Mouse (Mus musculus) macrophage (primary cell): ENCODE results near the gene Gm10961. TPM values are rescaled to one million over a fixed set of nuclear protein-coding genes. Genes with fewer than 3 reads are reported as not detected.

Experiments used
- H3K27ac ChIP-seq: fragments of 350-480 bp; formaldehyde crosslinking; 2 replicates; pipeline ENCODE4 v1.9.0; 2021
- H3K36me3 ChIP-seq: fragments of 350-480 bp; formaldehyde crosslinking; 2 replicates; pipeline ENCODE4 v1.9.0; 2021; ENCODE audit errors: inconsistent target
- H3K4me3 ChIP-seq: fragments of 350-480 bp; formaldehyde crosslinking; 2 replicates; pipeline ENCODE4 v1.9.0; 2021; ENCODE audit errors: inconsistent target
- H3K79me2 ChIP-seq: fragments of 350-480 bp; formaldehyde crosslinking; 2 replicates; pipeline ENCODE4 v1.9.0; 2021; ENCODE audit errors: inconsistent target
- WGBS: methylation state at CpG from one replicate; pipeline ENCODE4 v1.1.7; 2026; ENCODE audit warnings: inconsistent platforms; ENCODE audit not compliant: missing documents; 5-methylcytosine and 5-hydroxymethylcytosine counted together
- polyA plus RNA-seq: library from polyadenylated mRNA; stranded (reverse); fragments of 250-400 nt; gene quantifications from 3 replicates; pipeline ENCODE4 v1.2.4, GENCODE M21; 2018; ENCODE audit warnings: inconsistent platforms

The Gm10961 gene
- polyA plus RNA-seq, 1 experiment from 2014 or later: not detected

DNA sequence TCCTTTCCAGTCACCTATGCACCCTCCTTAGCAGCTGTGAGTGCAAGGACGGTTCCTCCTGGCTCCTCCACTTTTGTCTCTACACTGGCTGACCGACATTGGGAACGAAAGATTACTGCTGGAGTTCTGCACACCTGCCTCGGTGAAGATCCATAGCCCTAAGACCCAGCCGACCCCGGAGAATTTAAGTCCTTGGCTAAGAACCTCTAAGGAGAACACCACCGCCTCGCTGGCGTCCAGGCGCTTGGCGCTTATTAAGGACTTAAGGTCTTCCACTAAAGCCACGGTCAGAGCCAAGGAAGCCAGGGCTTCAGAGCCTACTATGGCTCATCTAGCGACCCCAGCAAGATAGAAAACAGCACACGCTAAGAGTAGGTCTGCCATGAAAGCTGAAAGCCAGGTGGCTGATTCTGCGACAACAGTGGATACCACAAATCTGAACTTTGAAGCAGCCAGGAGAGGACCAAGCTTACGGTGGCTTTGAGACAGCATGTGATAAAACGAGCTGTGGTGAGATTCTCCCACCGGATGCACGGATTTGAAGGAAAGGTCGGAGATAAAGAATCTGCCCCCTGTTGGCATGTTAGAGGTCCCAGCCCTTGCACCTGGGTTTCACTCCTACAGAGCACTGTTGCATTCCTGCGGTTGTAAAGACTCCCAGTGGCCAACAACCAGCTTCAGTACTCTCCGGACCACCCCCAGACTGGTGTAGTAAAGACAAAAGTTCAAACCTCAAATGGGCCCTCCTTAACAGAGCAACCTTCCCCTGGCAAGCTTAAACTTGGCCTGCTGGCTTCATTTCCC is 33.3 kb upstream of the Gm10961 start:
- Histone ChIP-seq H3K36me3 (no peaks in the 10 kb centered on the region), H3K27ac (no peak overlapping the region), H3K79me2 (no peaks in the 10 kb centered on the region), H3K4me3 (no peak overlapping the region)
- 22% methylated on average over 22 of the region's 22 CpGs for WGBS

DNA sequence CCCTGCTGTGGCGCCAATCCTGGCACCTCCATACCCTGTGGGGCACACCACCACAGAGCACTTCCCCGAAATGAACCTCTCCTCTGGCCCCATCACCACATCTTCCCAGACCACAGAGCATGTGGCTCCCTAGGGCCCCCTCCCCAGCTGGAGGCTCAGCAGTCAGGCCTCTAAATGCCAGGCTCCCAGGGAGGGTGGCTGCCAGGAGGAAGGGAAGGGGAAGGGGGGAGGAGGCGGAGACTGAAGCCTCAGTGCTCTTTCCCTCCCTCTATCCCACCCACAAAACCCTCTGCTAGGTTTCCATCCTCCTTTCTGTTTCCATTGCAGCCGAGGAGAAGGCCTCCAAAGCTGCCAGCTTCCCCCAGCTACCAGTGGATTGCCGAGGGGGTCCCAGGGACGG is 31.0 kb upstream of the Gm10961 start:
- H3K4me3 ChIP-seq: no peak overlapping the region
- no peaks in the 10 kb centered on the region for H3K79me2 ChIP-seq
- H3K36me3 ChIP-seq: no peaks in the 10 kb centered on the region
- 40% methylated on average over 5 of the region's 6 CpGs for WGBS
- no peak overlapping the region for H3K27ac ChIP-seq

DNA sequence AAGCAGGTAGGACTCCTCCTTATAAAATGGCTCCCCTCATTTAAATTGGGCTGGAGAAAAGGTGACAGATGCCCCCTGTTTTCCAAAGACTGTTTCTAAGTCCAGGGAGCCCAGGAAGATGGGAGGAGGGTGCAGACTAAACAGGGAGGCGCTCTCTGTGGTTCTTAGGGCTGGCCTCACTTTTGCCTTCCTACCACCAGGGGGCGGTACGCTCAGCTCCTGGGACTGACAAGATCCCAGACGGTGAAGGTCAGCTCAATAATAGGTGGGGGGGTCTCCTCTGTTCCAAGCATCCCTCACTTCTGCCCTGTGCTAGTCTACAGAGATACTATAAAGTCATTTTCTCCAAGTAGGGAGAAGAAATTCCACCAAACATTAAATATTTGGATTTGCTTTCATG is 25.8 kb upstream of the Gm10961 start:
- Histone ChIP-seq H3K4me3 (no peak overlapping the region), H3K79me2 (no peaks in the 10 kb centered on the region), H3K36me3 (no peaks in the 10 kb centered on the region), H3K27ac (no peak overlapping the region)
- 15% methylated on average over 4 of the region's 4 CpGs for WGBS

DNA sequence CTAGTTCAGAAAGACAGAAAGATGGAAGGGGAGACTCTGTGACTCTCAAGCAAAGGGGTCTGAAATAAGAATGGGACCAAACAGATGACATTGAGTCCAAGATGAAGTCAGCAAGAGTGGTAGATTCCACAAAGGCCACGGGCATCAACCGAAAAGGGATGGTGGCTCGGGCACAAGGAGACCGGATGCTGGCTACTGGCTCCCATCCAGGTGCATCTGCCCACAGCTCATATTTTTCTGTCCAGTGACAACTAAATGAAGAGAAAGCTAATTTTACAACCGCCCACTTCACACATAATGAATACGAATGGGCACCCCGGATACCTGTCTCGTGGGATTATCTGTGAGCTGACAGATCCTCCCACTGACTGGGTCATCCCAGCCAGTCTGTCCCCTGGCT is 23.9 kb upstream of the Gm10961 start:
- H3K79me2 ChIP-seq: no peaks in the 10 kb centered on the region
- no peak overlapping the region for H3K27ac ChIP-seq
- H3K36me3 ChIP-seq: 0 out of 2 replicates have a peak, but pooled peaks cover 4% of the 10 kb centered on the region
- WGBS: 84% methylated on average over 8 of the region's 8 CpGs
- no peak overlapping the region for H3K4me3 ChIP-seq

DNA sequence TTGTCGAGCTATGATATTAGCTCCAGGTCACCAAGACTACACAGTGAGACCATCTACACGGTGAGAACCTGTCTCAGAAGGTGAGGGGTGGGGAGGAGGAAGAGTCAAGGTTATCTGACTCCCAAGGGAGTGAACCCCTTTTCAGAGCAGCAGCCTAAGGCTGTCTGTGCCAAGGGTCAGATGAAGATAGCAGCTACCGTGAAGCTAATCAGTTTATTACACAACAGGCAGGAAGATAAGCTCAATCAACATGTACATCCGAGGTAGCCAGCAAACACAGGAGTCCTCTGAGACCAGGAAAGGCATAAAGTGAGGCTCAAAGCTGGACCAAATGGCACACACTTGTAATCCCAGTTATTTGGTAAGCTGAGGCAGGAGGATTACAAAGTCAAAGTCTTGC is 22.3 kb upstream of the Gm10961 start:
- WGBS: 72% methylated on average over 4 of the region's 4 CpGs
- Histone ChIP-seq H3K4me3 (no peak overlapping the region), H3K79me2 (no peaks in the 10 kb centered on the region), H3K27ac (no peak overlapping the region), H3K36me3 (peaks cover 19% of the 10 kb centered on the region; the same call in 1 of the 2 replicates)

DNA sequence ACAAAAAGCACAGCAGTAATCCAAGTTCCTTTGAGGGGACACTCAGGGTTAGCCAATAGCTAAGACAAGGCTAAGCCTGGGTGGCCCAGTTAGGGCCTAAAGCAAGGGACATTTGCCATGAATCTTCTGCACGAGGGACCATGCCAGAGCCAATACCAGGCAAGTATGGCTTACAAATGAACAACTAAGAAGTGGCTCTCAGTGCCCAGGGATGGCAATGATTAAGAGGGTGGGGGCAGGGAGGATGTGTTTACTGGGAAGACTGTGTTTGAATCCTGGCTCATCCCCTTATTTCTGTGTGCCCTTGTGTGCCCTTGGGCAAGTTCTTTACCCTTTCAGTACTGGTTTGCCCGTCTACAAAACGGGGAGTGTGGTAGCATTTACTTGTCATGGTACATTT is 21.7 kb upstream of the Gm10961 start:
- no peak overlapping the region for H3K4me3 ChIP-seq
- H3K79me2 ChIP-seq: no peaks in the 10 kb centered on the region
- WGBS: 78% methylated on average over 3 of the region's 3 CpGs
- H3K27ac ChIP-seq: no peak overlapping the region
- H3K36me3 ChIP-seq: peaks cover 25% of the 10 kb centered on the region; the same call in 1 of the 2 replicates

DNA sequence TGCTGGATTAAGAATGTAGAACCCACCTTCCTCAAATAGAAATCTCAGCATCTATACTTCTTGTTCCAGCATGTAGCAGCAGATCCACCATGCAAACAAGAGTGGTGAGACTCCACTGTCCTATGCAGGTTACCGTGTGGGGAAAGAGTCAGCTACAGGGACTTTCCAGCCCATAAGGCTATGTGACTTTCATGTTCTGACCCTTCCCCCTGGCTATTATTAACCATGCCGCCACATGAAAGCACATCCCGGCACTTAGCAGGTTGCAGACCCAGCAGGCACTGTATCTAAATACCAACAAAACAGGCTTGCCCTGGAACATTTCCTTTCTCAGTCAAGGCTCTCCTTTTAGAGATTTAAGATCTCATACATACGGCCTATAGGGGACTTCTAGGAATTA is 19.7 kb upstream of the Gm10961 start:
- Histone ChIP-seq H3K27ac (no peak overlapping the region), H3K79me2 (no peaks in the 10 kb centered on the region), H3K4me3 (no peak overlapping the region), H3K36me3 (peaks cover 45% of the 10 kb centered on the region)
- WGBS: 96% methylated on average over 4 of the region's 4 CpGs

DNA sequence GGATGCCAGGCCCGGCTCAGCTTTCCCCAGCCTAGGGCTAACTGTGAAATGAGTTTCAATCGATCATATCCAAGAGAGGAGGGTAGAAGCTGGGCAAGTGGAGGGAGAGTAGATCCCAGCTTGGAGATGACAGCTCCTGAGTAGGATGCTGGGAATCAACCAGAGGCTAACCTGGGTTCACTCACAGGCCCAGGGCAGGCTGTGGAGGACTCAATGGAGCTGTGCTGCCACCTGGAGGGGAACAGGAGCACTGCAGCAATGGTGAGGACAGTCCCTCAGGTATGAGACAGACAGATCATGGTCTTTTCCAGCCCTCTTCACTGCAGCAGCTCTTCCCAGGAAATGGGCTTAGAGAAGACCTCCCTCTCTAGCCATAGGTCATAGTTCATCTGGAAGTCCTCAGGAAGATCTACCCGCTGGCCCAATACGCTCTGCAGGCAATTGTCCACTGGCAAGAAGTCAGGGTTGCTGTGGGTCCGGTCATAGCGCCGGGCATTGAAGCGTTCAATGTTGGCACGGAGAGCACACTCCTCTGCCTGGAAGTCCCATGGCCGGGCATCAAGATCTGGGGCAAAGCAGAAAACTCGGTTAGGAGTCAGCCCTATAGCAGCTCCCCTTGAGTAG is 18.1 kb upstream of the Gm10961 start:
- peaks cover 59% of the 10 kb centered on the region for H3K36me3 ChIP-seq
- H3K27ac ChIP-seq: no peak overlapping the region
- no peaks in the 10 kb centered on the region for H3K79me2 ChIP-seq
- H3K4me3 ChIP-seq: no peak overlapping the region
- 95% methylated on average over 11 of the region's 11 CpGs for WGBS

DNA sequence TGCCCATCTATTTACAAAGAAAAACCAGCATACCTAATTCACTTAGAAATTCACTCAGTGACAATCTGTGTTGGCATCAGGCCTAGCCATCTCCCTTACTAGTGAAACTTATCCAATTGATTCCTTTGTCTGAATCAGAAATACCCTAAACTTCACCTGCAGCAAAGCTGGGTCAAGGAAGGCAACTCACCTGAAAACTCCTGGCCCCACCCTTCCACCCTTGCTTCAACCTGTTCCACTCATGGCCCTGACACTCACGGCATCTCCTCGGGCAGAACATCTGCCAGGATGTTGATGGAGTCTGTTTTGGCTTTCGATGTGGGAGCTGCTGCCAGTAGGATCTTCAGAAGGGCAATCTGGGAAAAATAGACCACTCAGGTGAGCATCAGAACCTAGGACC is 13.3 kb upstream of the Gm10961 start:
- Histone ChIP-seq H3K27ac (no peak overlapping the region), H3K79me2 (no peaks in the 10 kb centered on the region), H3K36me3 (peaks cover 89% of the 10 kb centered on the region), H3K4me3 (no peak overlapping the region)
- WGBS: 93% methylated on average over 3 of the region's 3 CpGs

DNA sequence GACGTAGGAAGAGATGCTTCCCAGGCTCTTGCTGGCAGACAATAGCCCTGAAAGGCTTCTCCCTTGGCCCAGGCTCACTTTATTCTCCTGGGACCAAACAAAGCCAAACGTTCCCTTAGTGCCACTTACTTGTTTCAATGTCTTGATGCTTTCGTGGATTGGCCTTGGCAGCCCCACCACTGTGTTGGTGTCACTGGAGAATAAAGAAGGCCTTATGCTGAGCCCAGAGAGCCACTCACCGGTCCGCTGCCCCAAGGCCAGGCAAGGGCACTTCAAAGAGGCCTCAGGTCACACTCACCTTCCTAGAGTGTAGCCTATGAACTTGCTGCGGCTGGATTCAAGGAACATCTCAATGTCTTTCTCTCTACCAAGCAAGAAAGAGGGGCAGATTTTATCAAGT is 11.2 kb upstream of the Gm10961 start:
- Histone ChIP-seq H3K79me2 (no peaks in the 10 kb centered on the region), H3K27ac (no peak overlapping the region), H3K36me3 (peaks cover 89% of the 10 kb centered on the region), H3K4me3 (no peak overlapping the region)
- WGBS: 94% methylated on average over 6 of the region's 6 CpGs

DNA sequence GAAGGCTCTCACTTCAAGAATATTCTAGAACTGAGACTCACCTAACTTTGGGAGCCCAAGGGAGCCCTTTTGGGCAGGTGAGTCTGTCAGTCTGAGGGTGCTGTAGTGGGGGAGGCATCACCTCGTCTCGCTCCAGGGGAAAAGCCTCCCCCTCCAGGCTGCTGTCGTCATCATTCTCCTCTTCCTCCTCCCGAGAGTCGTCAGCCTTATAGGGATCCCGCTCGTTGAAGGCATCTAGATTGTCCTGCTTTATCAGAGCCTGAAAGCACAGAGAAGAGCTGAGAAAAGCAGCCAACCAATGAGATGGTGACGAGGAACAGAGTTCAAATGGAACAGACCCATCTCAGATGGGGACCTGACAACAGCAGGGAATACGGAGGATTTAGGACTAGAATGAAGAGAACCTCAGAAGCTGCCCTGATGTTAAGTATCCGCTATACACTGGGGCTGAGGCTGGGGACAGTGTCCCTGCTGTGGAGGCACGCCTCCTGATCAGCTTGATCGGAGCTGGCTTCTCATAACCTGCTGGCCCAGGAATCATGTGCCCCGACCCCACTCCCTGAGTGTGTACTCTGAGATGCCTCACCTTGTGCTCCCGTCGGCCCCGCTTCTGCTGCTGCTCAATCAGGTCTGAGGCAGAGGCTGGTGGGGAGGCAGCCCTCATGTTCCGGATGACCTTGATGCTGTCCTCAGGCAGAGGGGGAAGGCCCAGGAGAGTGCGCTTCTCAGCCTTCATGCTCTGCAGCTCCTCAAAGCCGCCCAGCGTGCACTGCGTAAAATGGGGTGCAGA is 9.6 kb upstream of the Gm10961 start:
- peaks cover 89% of the 10 kb centered on the region for H3K36me3 ChIP-seq
- no peak overlapping the region for H3K27ac ChIP-seq
- WGBS: 95% methylated on average over 21 of the region's 21 CpGs
- H3K4me3 ChIP-seq: no peak overlapping the region
- no peaks in the 10 kb centered on the region for H3K79me2 ChIP-seq

DNA sequence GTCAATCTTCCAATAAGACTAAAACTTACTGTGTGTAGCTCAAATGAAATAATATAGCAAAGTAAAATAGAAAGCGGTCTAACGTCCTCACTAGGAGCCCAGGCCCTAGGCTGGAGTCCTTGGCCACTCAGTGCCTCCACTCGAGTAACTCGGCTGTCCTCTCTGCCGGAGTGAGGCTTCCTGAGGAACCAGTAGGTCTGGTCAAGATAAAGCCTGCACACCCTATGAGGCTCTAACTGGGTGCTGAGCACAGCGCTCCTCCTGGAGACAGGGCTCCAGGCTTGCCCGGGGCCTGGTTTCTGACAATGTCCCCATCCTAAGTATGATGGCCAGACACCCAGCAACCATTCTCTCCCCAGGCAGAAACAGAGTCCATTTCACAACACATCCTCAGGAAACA is 8.6 kb upstream of the Gm10961 start:
- no peak overlapping the region for H3K4me3 ChIP-seq
- peaks cover 91% of the 10 kb centered on the region for H3K36me3 ChIP-seq
- H3K79me2 ChIP-seq: no peaks in the 10 kb centered on the region
- WGBS: 94% methylated on average over 7 of the region's 7 CpGs
- no peak overlapping the region for H3K27ac ChIP-seq

DNA sequence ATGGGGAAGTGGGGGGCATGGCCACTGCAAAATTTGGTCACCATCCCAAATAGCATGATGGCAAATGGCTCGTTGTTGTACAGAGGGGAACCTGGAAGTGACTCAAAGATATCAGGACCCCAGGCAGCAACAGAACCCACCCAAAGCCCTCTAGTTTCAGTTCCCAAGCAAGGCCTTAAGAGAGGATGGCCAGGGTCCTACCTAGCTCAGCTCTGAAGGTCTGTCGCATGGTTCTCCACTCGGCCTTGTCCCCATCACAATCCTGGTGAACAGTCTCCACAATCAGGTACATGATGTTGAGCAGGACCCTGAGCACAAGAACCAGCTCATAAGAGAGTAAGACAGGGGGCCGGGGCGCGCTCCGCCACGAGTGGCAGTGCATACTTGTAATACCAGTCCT is 6.7 kb upstream of the Gm10961 start:
- Histone ChIP-seq H3K4me3 (no peak overlapping the region), H3K79me2 (peaks cover 16% of the 10 kb centered on the region), H3K27ac (no peak overlapping the region), H3K36me3 (peaks cover 81% of the 10 kb centered on the region)
- WGBS: 97% methylated on average over 8 of the region's 8 CpGs

DNA sequence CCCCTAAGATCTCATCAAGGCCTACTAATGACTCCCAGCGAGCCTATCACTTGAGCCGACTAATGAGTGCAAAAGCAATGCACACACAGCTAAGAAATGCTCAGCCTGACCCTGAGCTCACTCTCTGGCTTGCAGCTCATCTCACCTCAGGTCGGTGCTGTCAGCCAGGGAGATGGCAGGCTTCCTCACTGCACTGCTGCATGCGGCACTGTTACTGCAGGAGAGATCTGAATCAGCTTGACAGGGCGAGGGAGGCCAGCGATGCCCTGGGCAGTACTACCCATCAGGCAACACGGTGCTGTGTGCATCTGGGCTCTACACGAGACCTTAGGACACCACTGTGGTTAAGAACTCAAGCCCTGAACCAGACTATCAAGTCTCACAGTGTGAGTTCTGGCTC is 5.6 kb upstream of the Gm10961 start:
- H3K79me2 ChIP-seq: peaks cover 27% of the 10 kb centered on the region
- WGBS: 96% methylated on average over 8 of the region's 8 CpGs

DNA sequence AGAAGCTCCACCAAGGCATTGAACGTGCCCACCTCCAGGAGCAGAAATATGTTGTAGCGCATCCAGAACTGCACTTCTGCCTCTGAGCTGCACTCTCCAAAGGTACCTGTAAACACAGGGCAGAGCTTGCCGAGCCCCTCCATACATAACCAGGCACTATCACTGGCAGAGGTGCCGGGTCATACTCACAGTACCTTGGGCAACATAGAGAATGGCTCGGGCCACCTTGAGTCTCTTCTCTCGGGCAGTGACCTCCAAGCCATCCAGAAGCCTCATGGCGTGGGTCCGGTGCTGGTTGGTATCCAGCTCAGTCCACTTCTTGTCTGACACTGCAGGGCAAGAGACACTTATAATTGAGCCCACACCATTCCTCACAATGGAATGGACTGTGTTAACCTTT is 4.4 kb upstream of the Gm10961 start:
- H3K27ac ChIP-seq: no peak overlapping the region
- 96% methylated on average over 8 of the region's 8 CpGs for WGBS
- H3K36me3 ChIP-seq: peaks cover 59% of the 10 kb centered on the region
- no peak overlapping the region for H3K4me3 ChIP-seq
- peaks cover 28% of the 10 kb centered on the region for H3K79me2 ChIP-seq

More for the DNA sequence above, 5.6 kb upstream of the Gm10961 start:
- H3K27ac ChIP-seq: no peak overlapping the region
- H3K4me3 ChIP-seq: no peak overlapping the region
- peaks cover 72% of the 10 kb centered on the region for H3K36me3 ChIP-seq
